Mouse (Mus musculus) heart, adult 9 months (tissue): ENCODE results near the gene Tnk1.
"Not testable (repeated sequence)": the region's sequence is repeated elsewhere in the genome, so short reads cannot be mapped to it uniquely, and the experiment has no call there.

ENCODE experiments used
- DNase-seq, 2 experiments: peaks; one replicate each; pipeline ENCODE4 v3.0.0; 2022; ENCODE audit warnings: low spot score in 2 of 2

Tnk1 gene

DNA sequence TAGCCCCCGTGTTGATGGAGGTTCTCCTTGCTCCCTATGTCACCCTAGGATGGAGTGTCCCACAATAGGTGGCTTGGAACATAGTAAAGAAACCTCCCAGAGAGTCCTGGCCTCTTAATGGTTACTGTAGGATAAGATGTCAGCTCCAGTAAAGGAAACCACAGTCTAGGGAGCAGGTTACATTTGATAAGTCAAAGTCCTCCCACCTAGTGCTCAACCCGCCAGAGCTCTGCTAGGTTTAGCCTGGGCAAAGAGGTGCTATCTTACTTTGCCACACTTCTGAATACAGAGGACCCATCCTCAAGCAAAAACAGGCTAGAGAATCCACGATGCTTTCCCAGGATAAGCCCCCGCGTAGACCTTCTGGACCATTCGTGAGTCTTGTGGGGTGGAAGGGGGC, 20.4 kb upstream of the Tnk1 start:
- DNase-seq: no peak

DNA sequence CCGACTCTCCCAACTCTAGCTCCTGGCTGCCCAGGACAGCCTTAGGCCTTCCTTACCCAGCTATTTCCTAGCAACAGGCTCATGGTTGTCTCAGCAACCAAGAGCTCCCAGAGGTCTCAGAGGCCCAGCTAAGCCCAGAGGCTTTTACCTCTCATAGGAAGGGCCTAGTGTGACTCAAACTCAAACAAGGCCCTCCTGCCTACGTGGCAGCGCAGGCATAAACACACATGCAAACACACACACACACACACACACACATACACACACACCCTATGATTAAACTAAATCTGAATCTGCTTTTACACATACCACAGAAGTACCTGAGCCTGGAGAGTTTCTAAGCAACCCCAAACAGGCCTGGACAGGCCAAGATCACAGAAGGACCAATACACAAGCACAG, 19.9 kb upstream of the Tnk1 start:
- DNase-seq: no peak

DNA sequence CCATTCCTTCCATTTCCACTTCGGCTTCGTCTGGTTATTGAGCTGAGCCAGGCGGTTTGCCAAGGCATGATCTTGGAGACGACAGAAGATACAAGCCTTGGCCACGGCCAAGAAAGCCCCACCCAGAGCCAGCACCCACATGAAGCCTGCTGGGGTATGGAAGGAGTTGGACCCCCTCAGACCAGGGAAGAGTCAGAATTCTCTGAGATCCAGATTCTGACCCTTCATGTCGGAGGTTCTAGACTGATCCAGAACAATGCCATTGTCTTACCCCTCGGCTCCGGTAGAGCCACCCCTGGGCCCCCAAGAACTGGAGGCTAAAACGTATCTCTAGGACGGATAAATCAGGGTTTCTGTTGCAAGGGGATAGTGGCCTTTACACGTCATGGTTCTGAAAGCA, 19.3 kb upstream of the Tnk1 start, which contains the start of gene Tmem95:
Gene Tmem95, minus strand, starts transcription at position 141 of the 400 bp plus-strand sequence.
- DNase-seq: no peak

DNA sequence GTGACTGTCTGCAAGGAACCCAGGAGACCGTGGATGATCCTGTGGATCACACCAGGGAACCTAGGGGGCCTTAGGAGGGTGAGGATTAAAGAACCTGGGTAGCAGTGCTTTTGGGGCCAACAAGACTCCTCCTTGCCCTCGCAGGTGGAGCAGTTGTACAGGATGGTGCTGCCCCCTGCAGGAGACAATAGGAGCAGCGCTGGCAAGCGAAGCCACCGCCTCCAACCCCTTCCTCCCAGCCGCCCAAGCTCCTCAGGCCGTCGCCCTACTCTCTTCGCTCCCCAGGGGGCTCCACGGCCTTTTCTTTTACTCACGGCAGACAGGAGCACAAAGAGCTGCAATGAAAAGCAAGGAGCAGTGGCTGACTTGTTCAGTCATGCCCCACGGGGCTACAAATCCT, 18.3 kb upstream of the Tnk1 start:
- DNase-seq: peak; percentile 85 to 87

DNA sequence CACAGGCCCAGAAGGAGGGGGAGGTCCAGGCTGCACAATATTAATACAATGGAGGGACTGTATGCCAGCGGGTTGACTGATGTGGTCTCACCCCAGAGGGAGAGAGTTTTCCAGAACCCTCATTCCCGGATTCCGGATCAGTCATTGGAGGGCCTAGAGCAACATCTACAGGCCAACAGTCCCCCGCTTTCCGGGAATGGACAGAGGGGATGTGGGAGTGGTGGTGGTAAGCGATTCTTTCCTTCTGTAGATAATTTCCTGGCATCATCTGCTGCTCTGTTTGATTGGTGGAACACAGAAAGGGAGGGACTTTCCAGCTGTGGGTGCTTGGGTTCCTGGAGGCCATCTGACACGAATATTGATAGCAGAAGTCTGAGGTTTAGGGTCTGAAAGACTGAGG, 17.7 kb upstream of the Tnk1 start:
- DNase-seq: peak; percentile 81 to 88

DNA sequence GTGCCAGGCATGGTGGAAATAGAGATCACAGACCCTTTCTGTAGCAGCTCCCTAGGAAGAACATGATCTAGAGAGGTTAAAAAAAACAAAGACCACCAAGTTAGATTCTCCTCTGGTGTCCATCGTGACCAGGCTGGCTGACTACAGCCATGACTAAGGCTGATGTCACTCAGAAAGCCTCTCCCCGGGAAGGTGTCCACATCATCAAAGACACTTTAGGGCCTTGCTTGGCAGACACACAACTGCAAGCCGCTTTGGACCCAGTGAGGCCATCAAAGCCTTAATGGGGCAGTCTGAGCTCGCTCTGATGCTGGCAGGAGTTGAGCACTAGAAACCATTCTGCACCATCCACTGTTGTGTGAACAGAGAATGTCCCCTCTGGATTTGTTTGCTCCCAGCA, 13.9 kb upstream of the Tnk1 start:
- no peak for DNase-seq

DNA sequence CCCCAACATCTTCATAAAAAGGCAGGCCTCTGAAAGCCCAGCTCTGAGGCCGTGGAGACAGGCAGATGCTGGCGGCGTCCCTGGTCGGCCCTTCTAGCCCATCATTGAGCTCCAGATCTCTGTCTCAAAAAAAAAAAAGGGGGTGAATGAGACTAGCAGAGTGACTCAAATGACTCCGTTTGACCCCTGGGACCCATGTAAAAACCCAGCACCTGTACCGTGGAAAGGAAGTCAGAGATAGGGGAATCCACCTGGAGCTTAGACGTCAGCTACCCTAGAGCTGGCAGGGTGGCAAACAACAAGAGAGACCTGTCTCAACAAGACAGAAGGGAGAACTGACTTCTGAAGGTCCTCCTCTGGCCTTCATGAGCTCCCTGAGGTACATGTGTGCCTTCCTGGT, 13.3 kb upstream of the Tnk1 start:
- DNase-seq: no peak

DNA sequence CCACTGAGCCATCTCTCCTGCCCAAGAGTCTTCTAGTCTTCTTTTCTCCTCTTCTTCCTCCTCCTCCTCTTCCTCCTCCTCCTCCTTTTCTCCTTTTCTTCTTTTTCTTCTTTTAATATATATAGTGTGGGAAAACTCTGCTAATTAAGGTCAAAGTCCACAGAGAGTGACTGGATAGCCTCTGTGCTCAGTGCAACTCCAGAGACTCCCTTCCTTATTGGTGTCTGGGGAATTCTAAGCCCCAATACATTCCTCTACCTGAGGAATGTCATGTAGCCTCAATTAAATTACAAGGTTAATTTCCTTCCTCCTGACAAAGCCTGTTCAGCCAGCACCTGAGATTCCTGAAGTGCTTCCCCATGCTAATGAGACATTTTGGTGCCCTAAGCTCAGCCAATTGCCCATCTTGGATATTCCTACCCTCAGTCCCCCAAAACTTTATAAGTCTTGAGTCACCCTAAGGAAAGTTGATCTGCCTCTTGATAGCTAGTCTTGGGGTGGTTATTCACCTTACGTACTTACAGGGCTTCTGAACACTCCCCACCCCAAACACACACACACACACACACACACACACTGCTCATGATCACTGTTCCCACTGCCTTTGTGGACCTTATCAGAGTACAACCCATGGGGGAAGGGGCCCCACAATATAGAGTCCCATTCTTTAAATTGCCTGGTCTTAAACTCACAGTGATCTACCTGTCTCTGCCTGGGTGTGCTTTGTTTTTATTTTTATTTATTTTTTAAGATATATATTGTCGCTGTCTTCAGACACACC, 11.9 kb upstream of the Tnk1 start:
- no peak for DNase-seq

DNA sequence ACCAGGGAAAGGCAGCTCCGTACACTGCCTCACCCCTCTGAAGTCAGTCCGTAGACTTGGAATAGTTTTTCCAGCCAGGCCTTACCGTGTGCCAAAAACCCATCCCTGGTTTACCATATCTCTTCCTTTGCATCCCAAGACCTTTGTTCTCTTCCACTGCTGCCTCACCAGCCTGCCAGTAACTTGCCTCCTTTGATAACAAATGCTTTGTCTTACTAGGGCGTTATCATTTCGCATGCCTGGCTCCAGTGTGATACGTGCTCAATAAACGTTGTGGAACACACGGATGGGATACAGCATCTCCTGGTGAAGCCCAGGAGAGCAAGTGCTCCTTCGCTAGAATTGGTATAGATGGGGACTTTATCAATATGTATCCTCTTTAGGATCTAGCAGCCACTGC, 8.8 kb upstream of the Tnk1 start:
- DNase-seq: no peak

DNA sequence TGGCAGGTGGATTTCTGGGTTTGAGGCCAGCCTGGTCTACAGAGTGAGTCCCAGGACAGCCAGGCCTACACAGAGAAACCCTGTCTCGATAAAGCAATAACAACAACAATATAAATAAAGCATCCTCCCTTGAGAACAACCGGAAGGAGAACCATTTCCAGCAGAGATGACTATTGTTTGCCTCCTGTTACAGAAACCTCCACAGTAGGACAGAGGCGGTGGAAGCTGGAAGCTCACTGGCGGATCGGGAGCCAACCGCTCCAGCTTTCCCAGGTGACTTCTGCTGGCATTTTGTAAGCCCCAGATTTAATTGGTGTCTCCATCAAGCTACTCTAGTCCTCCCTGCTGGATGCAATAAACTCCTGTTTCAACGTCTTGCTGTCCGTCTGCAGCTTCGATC, 7.0 kb upstream of the Tnk1 start:
- DNase-seq: no peak

DNA sequence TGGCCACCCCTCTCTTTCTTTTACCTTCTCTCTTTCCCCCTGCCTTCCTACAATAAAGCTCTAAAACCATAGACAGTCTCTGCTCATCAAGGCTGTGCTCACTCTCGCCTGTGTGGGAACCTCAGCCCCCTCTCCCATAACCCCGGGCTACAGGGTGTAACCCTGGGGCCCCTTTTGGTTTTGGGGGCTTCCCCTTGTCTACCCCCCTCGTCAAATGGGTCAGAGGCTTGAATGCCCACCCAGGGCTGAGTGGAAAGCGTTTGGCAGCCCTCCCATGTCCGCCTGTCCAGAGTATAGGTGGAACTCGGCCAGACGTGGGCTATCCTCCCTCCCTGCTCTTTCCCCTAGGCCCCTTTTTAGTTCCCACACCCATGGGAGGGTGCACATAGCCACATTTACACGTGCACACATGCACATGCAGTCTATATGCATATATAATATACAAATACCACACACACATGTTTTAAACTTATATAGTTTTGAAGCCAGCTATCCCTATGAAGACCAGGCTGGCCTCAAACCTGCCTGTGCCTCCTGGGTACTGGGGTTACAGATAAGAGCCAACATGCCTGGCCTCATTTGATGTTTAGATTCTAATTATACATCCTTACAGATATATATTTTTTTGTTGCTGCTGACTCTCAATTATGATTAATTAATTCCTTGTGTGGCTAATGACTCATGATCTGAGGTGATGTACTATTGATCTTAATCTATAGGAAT, 5.8 kb upstream of the Tnk1 start:
- DNase-seq: no peak

DNA sequence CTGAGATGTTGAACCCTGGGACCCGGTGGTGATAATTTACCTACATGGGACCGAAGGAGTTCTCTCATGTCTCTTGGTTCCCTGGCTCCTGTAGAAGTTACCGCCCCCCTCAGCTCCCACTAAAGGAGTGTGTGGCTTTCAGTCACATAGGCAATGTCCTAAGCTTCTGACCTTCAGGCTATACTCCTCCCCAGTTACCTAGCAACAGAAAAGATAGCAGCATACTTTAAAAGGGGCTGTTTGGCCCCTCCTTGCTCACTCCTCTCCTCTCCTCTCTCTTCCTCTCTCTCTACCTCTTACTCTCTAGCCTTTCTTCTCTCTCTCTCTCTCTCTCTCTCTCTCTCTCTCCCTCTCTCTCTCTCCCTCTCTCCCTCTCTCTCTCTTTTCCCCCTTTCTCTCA, 5.2 kb upstream of the Tnk1 start:
- not testable (repeated sequence) for DNase-seq

DNA sequence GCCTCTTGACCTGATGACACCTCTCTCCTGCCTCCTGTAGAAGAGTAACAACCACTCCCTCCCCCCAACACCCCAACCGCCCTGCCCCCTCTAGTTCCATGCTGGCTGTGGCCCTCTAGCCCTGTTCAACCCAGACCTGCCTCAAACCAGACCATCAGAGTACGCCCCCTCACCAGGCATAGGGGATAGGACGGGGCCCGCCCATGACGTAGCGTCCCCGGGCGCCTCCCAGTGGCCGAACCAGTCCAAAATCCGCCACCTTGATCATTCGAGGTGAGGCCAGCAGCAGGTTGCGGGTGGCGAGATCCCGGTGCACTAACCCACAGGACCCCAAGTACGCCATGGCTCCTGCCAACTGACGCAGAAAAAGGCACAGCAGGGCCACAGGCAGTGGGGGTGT, 3.2 kb downstream of the Tnk1 start:
- DNase-seq: no peak

DNA sequence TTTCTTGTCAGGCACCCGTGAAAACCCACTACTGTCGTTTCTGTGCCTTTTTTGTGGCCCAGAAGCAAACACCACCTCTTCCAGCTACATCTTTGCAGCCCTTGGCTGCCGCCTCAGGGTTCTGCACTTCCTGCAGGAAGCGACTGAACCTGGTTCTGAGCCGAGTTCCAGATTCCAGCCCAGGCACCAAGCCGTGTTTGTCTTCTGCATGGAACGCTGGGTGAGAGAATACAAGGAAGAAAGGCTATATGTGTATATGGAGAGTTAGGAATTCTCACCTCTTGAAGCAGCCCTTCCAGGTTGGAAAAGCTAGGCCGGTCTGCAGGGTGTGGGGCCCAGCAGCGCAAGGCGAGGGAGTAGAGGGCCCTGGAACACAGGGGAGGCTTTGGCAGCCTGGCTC, 3.9 kb downstream of the Tnk1 start:
- DNase-seq: no peak

DNA sequence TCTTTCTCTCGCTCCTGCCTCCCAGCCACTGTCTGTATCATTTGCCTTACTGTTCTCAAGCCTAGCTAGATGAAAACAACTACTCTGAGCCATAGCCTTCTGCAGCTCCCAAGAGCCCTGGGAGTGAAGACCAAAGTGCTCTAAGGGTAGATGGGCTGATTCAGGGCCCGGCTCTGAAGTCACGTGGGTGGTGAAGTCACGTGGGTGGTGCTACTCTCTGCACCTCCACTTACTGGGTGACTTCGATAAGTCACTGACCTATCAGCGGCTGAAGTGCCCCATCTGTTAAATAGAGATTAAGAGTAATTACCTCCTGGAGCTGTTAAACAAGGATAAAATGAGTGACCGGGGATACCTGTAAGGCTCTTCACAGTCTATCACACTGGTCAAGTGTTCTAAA, 4.5 kb downstream of the Tnk1 start:
- DNase-seq: no peak

DNA sequence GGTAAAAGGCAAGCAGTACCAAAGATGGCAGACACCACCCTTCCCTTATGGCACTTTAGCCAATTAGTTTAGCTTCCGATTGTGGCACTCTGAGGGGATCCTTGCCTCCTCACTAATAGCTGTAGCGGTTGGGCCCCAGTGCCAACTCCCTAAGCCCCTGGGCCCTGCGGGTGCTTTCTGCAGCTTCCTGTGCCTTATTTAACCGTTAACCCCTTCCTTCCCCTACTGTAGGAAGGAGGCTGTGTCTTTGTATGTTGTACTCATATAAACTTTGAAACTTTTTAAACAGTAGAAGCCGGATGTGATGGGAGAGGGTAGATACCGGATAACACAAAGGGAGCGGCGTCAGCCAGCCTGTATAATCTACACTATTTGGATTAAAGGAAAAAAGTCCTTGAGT, 7.8 kb downstream of the Tnk1 start:
- DNase-seq: no peak

DNA sequence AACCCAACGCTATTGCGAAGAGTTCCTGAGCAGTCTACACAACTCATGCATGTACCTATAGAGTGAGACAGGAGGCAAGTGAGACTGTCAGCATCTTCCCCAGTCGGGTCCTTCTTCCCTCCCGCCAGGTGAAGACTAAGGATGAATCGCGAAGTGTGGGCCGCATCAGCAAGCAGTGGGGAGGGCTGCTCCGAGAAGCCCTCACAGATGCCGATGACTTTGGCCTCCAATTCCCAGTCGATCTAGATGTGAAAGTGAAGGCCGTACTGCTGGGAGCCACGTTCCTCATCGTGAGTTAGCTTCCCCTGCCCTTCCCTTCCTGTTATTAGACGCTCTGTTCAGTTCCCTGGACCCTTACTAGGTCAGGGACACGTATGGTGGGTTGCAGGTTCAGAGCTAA, 8.6 kb downstream of the Tnk1 start:
- DNase-seq: no peak

DNA sequence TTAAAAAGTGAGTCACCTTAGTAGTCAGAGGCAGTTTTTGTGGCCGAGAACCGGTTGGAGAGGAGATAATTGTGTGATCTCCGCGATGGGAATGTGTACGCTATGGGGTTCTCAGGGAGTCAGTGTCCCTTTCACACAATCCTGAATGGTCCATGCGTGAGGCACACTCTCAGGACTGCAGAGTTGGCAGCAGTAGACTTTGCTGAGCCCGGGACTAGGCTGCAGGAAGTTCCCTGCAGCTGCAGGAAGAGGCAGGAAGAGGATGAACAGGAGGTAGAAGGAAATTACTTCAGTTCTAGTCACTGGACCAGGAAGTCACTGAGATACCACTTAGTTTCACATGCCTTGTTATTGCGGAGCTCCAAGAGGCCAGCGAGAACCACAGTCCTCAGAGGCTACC, 9.4 kb downstream of the Tnk1 start:
- DNase-seq: peak; percentile 36 to 70

DNA sequence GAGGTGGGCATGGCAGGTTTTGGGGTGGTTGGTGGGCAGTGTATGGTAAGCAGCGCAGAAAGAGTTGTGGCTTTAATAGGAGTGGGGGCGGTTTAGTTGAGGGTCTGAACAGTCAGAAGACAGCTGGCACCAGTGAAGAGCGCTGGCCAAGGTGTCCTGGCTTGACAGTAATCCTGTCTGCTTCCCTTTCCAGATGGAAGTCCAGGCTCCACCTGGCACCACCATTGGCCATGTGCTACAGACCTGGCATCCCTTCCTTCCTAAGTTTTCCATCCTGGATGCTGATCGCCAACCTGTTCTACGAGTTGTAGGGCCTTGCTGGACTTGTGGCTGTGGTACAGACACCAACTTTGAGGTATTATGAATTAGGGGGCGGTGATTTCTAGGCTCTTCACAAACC, 10.5 kb downstream of the Tnk1 start:
- no peak for DNase-seq

DNA sequence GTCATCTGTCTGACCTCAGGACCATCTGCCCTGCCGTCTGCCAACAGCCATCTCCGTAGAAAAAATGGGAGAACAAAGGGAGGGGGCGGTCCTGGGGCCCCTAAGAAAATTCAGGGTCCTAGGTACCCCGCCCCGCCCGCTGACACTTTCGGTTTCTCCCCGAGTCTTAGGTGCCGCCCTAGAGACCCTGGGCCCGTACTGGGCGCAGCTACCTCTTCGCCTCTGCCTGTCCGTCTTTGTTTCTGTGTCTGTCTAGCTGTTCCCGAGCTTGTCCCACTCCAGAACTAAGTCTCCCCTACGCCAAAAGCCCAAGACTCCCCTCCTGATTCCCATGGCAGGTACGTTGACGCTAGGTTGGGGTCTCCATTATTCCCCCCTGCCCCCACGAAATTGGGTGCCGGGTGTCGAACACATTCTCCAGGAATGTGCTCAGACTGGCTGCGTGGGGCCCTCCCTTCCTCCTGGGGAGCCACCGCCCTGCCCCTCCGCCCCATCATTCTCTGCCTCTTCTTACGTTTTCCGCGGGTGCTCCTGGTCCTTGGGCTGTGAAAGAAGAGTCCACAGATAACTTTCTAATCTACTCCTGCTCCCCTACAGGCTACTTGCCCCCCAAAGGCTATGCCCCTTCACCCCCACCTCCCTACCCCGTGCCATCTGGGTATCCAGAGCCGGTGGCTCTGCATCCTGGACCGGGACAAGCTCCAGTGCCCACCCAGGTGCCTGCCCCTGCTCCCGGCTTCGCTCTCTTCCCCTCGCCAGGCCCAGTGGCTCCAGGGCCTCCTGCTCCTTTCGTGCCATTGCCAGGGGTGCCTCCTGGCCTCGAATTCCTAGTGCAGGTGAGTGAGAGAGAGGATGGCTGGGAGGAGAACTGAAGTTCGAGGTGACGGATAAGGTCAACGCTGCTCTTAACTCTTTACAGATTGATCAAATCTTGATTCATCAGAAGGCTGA, 11.5 kb downstream of the Tnk1 start:
- peak; percentile 42 to 46 for DNase-seq

DNA sequence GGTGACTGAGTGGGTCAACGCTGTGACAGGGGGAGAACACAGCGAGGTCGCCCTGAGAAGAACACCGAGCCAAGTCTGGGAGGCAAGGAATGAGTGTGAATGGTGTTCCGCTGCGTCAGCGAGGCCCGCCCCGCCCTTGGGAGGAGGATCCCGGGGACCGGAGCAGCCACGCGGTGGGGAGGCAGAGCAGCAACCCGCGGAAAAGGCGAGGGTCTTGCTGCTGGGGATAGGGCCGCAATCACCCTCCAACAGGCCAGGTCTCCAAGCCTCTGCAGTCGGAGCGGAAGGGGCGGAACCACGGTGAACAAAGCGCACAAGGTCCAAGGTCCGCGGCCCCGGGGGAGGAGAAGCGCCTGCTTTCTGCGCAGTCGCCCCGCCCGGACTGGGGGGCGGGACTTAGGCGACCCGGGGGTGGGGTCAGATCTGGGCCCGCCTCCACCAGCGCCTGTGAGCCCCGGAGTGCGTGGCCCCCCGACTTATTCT, 12.3 kb downstream of the Tnk1 start, which contains the start of gene Plscr3:
Gene Plscr3, plus strand, starts transcription at position 179 of the 483 bp plus-strand sequence.
- DNase-seq: peak; percentile 90 to 93

DNA sequence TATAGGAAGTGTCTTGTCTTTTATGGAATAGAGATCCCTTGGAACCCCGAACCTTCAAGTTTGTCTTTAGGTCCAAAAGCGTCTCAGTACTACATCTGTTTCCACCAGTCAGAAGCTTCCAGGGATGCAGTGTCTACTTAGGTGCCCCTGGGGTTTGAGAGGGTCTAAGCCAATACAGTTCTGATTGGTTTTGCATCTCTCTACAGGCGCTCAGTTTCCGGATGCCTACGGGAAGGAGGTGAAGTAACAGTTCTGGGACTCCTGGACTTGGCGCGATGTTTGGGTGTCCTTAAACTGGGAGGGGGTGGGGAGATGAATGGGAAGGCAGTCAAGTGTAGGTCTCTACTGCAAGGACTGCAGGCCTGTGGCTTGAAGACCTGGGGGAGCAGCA, 19.8 kb downstream of the Tnk1 start:
- no peak for DNase-seq
